Mouse (Mus musculus) CH12.LX (cell line): ENCODE data around the gene Tm6sf2. TPM values are rescaled to one million over a fixed set of nuclear protein-coding genes. Genes with fewer than 3 reads are reported as not detected.
"Not testable (repeated sequence)": the region's sequence is repeated elsewhere in the genome, so short reads cannot be mapped to it uniquely, and the experiment has no call there.

Source experiments
- DNase-seq: peaks from one replicate; pipeline ENCODE4 v3.0.0-alpha.2; 2013; ENCODE audit errors: extremely low read depth
- H3K27ac ChIP-seq: 2 replicates; pipeline ENCODE4 v1.5.1; 2012; ENCODE audit warnings: low read depth, mild to moderate bottlenecking, control low read depth, moderate library complexity; ENCODE audit not compliant: insufficient read depth
- H3K27me3 ChIP-seq: replicated peaks from 2 replicates; pipeline ENCODE3; 2012; ENCODE audit warnings: inconsistent platforms
- H3K36me3 ChIP-seq, 2 experiments: replicated peaks in 1 of 2; 2 replicates each; pipeline versions ENCODE3 to v1.6.1; 2012; ENCODE audit warnings: inconsistent platforms in 1 of 2, low read length in 1 of 2, mild to moderate bottlenecking in 1 of 2, mixed read lengths in 1 of 2, moderate library complexity in 1 of 2; ENCODE audit not compliant: control insufficient read depth in 1 of 2, insufficient read depth in 1 of 2
- H3K4me1 ChIP-seq, 2 experiments: 2 replicates each; pipeline ENCODE4 v1.6.1; 2012; ENCODE audit warnings: inconsistent platforms in 1 of 2, moderate library complexity in 1 of 2; ENCODE audit not compliant: insufficient read depth in 2 of 2, control insufficient read depth in 1 of 2
- H3K4me2 ChIP-seq: 2 replicates; pipeline ENCODE4 v1.6.1; 2012; ENCODE audit warnings: low read depth, mild to moderate bottlenecking, control low read depth; ENCODE audit not compliant: poor library complexity, insufficient read depth, severe bottlenecking
- H3K4me3 ChIP-seq, 3 experiments: fragments of 150-350 bp in 1 of 3; sonication (generic) in 1 of 3; replicated peaks in 1 of 3; 2 replicates each; pipeline versions ENCODE3 to v1.5.1; 2011 to 2012; ENCODE audit warnings: low read depth in 2 of 3, low read length in 2 of 3, mild to moderate bottlenecking in 2 of 3, moderate library complexity in 2 of 3, control low read depth in 1 of 3, improper control_type of control experiment in 1 of 3, inconsistent platforms in 1 of 3, mixed read lengths in 1 of 3; ENCODE audit not compliant: poor library complexity in 1 of 3
- H3K79me2 ChIP-seq: replicated peaks from 2 replicates; pipeline ENCODE4 v1.6.1; 2012; ENCODE audit warnings: mild to moderate bottlenecking, moderate library complexity; ENCODE audit not compliant: control insufficient read depth, poor library complexity, insufficient read depth, severe bottlenecking; ENCODE audit errors: extremely low read depth
- H3K9ac ChIP-seq: 2 replicates; pipeline ENCODE4 v1.6.1; 2012; ENCODE audit warnings: low read depth, mild to moderate bottlenecking, control low read depth, moderate library complexity; ENCODE audit not compliant: insufficient read depth
- H3K9me3 ChIP-seq: replicated peaks from 2 replicates; pipeline ENCODE3; 2012; ENCODE audit warnings: low read length, inconsistent platforms, mixed read lengths
- CHD1 ChIP-seq: IDR thresholded peaks from 2 replicates; pipeline ENCODE4 v1.6.1; 2012; ENCODE audit warnings: low read depth, low read length, improper control_type of control experiment, inconsistent platforms
- CHD2 ChIP-seq: IDR thresholded peaks from 2 replicates; pipeline ENCODE4 v1.6.1; 2011; ENCODE audit warnings: low read length, improper control_type of control experiment
- CTCF ChIP-seq, 2 experiments: IDR thresholded peaks in 1 of 2; conservative IDR thresholded peaks in 1 of 2; 2 replicates each; pipeline ENCODE4 v1.5.1; 2011 to 2012; ENCODE audit warnings: low read depth in 2 of 2, low read length in 2 of 2, improper control_type of control experiment in 1 of 2, inconsistent platforms in 1 of 2, mild to moderate bottlenecking in 1 of 2, moderate library complexity in 1 of 2
- E2F4 ChIP-seq: IDR thresholded peaks from 2 replicates; pipeline ENCODE4 v1.6.1; 2011; ENCODE audit warnings: low read depth, low read length, improper control_type of control experiment; ENCODE audit not compliant: insufficient replicate concordance
- ELF1 ChIP-seq: IDR thresholded peaks from 2 replicates; pipeline ENCODE4 v1.6.1; 2014; ENCODE audit warnings: low read depth, mild to moderate bottlenecking, inconsistent platforms, low read length, improper control_type of control experiment
- JUND ChIP-seq: conservative IDR thresholded peaks from 2 replicates; pipeline ENCODE4 v1.6.1; 2011; ENCODE audit warnings: low read depth, low read length, improper control_type of control experiment
- MAFK ChIP-seq: IDR thresholded peaks from 2 replicates; pipeline ENCODE4 v1.6.1; 2011; ENCODE audit warnings: low read length, improper control_type of control experiment; ENCODE audit not compliant: insufficient replicate concordance
- MAX ChIP-seq: IDR thresholded peaks from 2 replicates; pipeline ENCODE4 v1.6.1; 2011; ENCODE audit warnings: low read length, improper control_type of control experiment
- MXI1 ChIP-seq: IDR thresholded peaks from 2 replicates; pipeline ENCODE4 v1.6.1; 2011; ENCODE audit warnings: mild to moderate bottlenecking, low read depth, low read length, improper control_type of control experiment
- PAX5 ChIP-seq: IDR thresholded peaks from 2 replicates; pipeline ENCODE4 v1.6.1; 2012; ENCODE audit warnings: low read length, inconsistent platforms, mixed read lengths
- POLR2A ChIP-seq: IDR thresholded peaks from 2 replicates; pipeline ENCODE4 v1.6.1; 2011; ENCODE audit warnings: low read depth, mild to moderate bottlenecking, improper control_type of control experiment, low read length
- RAD21 ChIP-seq: IDR thresholded peaks from 2 replicates; pipeline ENCODE4 v1.6.1; 2011; ENCODE audit warnings: low read depth, mild to moderate bottlenecking, low read length, improper control_type of control experiment, moderate library complexity
- SIN3A ChIP-seq: IDR thresholded peaks from 2 replicates; pipeline ENCODE4 v1.6.1; 2012; ENCODE audit warnings: low read length, improper control_type of control experiment, inconsistent platforms
- TBP ChIP-seq: conservative IDR thresholded peaks from 2 replicates; pipeline ENCODE4 v1.6.1; 2011; ENCODE audit warnings: low read depth, low read length, improper control_type of control experiment
- USF1 ChIP-seq: IDR thresholded peaks from 2 replicates; pipeline ENCODE4 v1.6.1; 2014; ENCODE audit warnings: low read depth, mild to moderate bottlenecking, inconsistent platforms, low read length, improper control_type of control experiment
- ZMIZ1 ChIP-seq: IDR thresholded peaks from 2 replicates; pipeline ENCODE4 v1.6.1; 2012; ENCODE audit warnings: low read depth, mild to moderate bottlenecking, inconsistent platforms, low read length, improper control_type of control experiment
- ZNF384 ChIP-seq: IDR thresholded peaks from 2 replicates; pipeline ENCODE4 v1.6.1; 2012; ENCODE audit warnings: low read depth, low read length, improper control_type of control experiment, inconsistent platforms
- dilution Hi-C: fragments of 300-500 bp; cut with MboI; formaldehyde crosslinking; loops from 2 replicates; pipeline ENCODE4 v1.14.3; 2020; ENCODE audit warnings: low sequenced_read_pairs; ENCODE audit not compliant: extremely low pct_unique_long_range_greater_than_20kb, extremely low pct_ligation_motif_present
- in situ Hi-C: fragments of 300-500 bp; cut with MboI; formaldehyde crosslinking; loops from 3 replicates; pipeline ENCODE4 v1.14.3; 2019; ENCODE audit warnings: low sequenced_read_pairs, low pct_ligation_motif_present, low pct_unique_long_range_greater_than_20kb, mixed read lengths
- polyA plus RNA-seq: library from polyadenylated mRNA; unstranded; fragments of >175 nt; gene quantifications from 2 replicates; pipeline ENCODE4 v1.2.1, GENCODE M21; 2012; ENCODE audit warnings: low read depth; ENCODE audit not compliant: insufficient read length
- total RNA-seq, 2 experiments: library from RNA; depleted of rRNA; stranded (reverse); fragments of 300-350 nt in 1 of 2; fragments of >200 nt in 1 of 2; gene quantifications; 2 replicates each; pipeline ENCODE4 v1.2.3; 2012 to 2014

Tm6sf2 gene
- total and polyA plus RNA-seq, 3 experiments, result 0.40 to 2.6 (median 1.9) TPM

DNA sequence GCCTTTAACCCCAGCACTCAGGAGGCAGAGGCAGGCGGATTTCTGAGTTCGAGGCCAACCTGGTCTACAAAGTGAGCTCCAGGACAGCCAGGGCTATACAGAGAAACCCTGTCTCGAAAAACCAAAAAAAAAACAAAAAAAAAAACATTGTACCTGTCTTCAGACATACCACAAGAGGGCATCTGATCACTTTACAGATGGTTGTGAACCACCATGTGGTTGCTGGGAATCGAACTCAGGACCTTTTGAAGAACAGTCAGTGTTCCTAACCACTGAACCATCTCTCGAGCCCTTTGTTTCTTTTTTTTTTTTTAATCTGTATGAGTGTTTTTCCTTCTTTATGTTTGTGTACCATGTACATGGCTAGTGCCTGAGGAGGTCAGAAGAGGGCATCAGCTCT, 22.3 kb upstream of the Tm6sf2 start:
- H3K27me3 ChIP-seq, H3K9ac ChIP-seq, DNase-seq, in situ Hi-C loops, H3K4me2 ChIP-seq, dilution Hi-C loops, H3K27ac ChIP-seq, H3K9me3 ChIP-seq, H3K4me3 ChIP-seq: not testable (repeated sequence)
- H3K4me1 ChIP-seq, result peaks cover 0 to 14% of the 10 kb centered on the region in 2 experiments; a peak in 1 of 4 replicates
- peaks cover 29% of the 10 kb centered on the region for H3K79me2 ChIP-seq
- H3K36me3 ChIP-seq, result peaks cover 49 to 74% of the 10 kb centered on the region in 2 experiments
- TF ChIP-seq CTCF (conservative IDR thresholded peaks at IDR 0.05 in 1 of 2, IDR thresholded peaks at IDR 0.05 in 1 of 2; ENCODE audit: low read depth in 2 of 2, low read length in 2 of 2), result peak in 1 of 2 experiments; percentile 17; a peak in 2 of 4 replicates
- peak; percentile 36; the same call in 1 of the 2 replicates for TF ChIP-seq ZNF384

DNA sequence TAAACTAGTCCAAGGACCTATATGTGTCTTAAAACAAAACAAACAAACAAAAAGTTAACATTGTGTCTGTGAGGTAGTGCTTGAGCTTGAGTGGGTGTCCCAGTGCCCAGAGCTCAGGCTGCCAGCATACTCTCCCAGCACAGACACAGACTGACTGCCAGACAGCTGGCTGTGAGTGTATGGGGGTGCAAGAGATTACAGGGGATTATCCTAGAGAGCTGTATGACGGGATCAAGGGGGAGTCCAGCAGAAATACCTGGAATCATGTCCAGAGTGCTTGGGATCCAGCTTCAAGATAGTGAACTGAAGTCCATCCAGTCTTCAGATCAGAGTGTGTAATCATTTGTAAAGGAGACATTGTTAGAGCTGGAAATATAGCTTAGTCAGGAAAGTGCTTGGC, 15.0 kb upstream of the Tm6sf2 start:
- no peak overlapping the region for H3K4me2 ChIP-seq
- H3K36me3 ChIP-seq, result peaks cover 73 to 89% of the 10 kb centered on the region in 2 experiments

DNA sequence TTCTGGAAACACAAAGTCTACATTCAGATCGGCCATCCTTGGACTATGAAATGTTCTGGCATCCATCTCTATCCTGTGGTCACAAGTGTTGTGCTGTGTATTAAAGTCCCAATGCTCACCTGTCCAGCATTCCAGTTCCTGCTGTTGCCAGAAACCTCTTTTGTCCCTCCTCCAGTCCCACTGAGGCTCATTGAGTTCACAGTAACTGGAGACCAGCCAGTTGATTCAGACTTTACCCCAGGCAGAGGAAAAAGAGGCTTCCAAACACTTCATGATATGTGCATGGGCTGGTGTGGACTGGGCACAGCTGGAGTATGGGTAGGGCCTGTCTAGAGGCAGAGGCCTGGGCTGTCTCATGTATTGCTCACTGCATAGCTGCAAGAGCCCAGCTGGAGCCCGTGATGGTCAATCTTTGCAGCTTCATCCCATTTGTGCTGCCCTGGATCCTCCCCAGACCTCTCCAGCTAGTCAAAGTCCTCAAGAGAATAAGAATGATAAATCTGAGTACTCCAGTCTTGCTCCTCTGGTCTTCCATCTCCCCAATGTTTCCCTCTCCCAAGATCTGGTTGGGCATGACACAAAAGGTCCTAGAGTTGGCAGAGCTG, 786 bp upstream of the Tm6sf2 start:
- H3K27me3 ChIP-seq, result no peaks in the 10 kb centered on the region
- no peak overlapping the region for H3K4me2 ChIP-seq
- no peak overlapping the region for H3K9ac ChIP-seq
- H3K4me1 ChIP-seq, result no peaks in the 10 kb centered on the region
- H3K4me3 ChIP-seq, result no peak overlapping the region
- no peaks in the 10 kb centered on the region for H3K9me3 ChIP-seq
- no peak for DNase-seq
- H3K36me3 ChIP-seq, result peaks cover 49 to 81% of the 10 kb centered on the region in 2 experiments
- dilution Hi-C loops, result no loop called here
- no peak for TF ChIP-seq CHD2
- no peak for TF ChIP-seq ELF1
- no peak for TF ChIP-seq MAFK
- no peak for TF ChIP-seq USF1
- no peak for TF ChIP-seq PAX5
- TF ChIP-seq E2F4, result no peak
- in situ Hi-C loops, result no loop called here
- H3K79me2 ChIP-seq, result no peaks in the 10 kb centered on the region
- no peak overlapping the region for H3K27ac ChIP-seq

More for the DNA sequence above, 15.0 kb upstream of the Tm6sf2 start:
- no peaks in the 10 kb centered on the region for H3K27me3 ChIP-seq
- no peak for DNase-seq
- H3K4me1 ChIP-seq, result peaks cover 0 to 11% of the 10 kb centered on the region in 2 experiments; a peak in 1 of 4 replicates
- dilution Hi-C loops (no loop called here), in situ Hi-C loops (no loop called here)
- H3K9ac ChIP-seq, result no peak overlapping the region
- H3K79me2 ChIP-seq, result no peaks in the 10 kb centered on the region
- H3K27ac ChIP-seq, result no peak overlapping the region
- H3K9me3 ChIP-seq, result no peaks in the 10 kb centered on the region
- H3K4me3 ChIP-seq, result no peak overlapping the region
- TF ChIP-seq MAX (no peak), SIN3A (no peak), POLR2A (no peak), CHD2 (no peak), JUND (no peak), TBP (no peak), MXI1 (no peak), USF1 (no peak), RAD21 (no peak), ZMIZ1 (no peak), CHD1 (no peak)
- TF ChIP-seq, all 38 proteins: peak for 0
